Mouse (Mus musculus) liver, adult 2 months (tissue): ENCODE data around the gene Gjd2.

Experiments
- CTCF ChIP-seq: fragments of 200-500 bp; IDR thresholded peaks from 2 replicates; pipeline ENCODE4 v1.5.1; 2011; ENCODE audit warnings: low read depth, low read length, control low read depth
- POLR2A ChIP-seq: fragments of 200-500 bp; IDR thresholded peaks from 2 replicates; pipeline ENCODE4 v1.6.1; 2011; ENCODE audit warnings: low read length, control low read depth; ENCODE audit not compliant: insufficient read depth; ENCODE audit errors: extremely low read depth

GRCm38 (mm10) chr2:114019474-114020209 is 6.2 kb upstream of the Gjd2 start:
- no peak for TF ChIP-seq CTCF
- TF ChIP-seq POLR2A: no peak
